Mouse (Mus musculus) olfactory bulb, adult 2 months (tissue): ENCODE data around the gene Hjurp. TPM values are rescaled to one million over a fixed set of nuclear protein-coding genes. Genes with fewer than 3 reads are reported as not detected.

Experiments
- H3K27ac ChIP-seq: fragments of 200-500 bp; 2 replicates; pipeline ENCODE4 v1.5.1; 2012; ENCODE audit warnings: low read depth, low read length; ENCODE audit not compliant: insufficient read depth
- H3K4me1 ChIP-seq: fragments of 200-500 bp; 2 replicates; pipeline ENCODE4 v1.6.1; 2012; ENCODE audit warnings: low read length; ENCODE audit not compliant: control insufficient read depth, insufficient read depth
- H3K4me3 ChIP-seq: fragments of 200-500 bp; 2 replicates; pipeline ENCODE4 v1.5.1; 2012; ENCODE audit warnings: mild to moderate bottlenecking, low read depth, low read length, moderate library complexity; ENCODE audit not compliant: insufficient read depth
- CTCF ChIP-seq: fragments of 200-500 bp; IDR thresholded peaks from 2 replicates; pipeline ENCODE4 v1.5.1; 2012; ENCODE audit warnings: low read depth, mild to moderate bottlenecking, low read length, moderate library complexity; ENCODE audit not compliant: insufficient read depth
- POLR2A ChIP-seq: fragments of 200-500 bp; IDR thresholded peaks from 2 replicates; pipeline ENCODE4 v1.6.1; 2012; ENCODE audit warnings: mild to moderate bottlenecking, low read depth, low read length, moderate library complexity; ENCODE audit not compliant: insufficient read depth
- WGBS: fragments of 180-500 bp; shearing (Covaris S2); methylation state at CpG from one replicate; pipeline ENCODE4 v1.1.7; 2018; 5-methylcytosine and 5-hydroxymethylcytosine counted together
- polyA plus RNA-seq: library from polyadenylated mRNA; stranded (reverse); fragments of >200 nt; gene quantifications from 2 replicates; pipeline ENCODE4 v1.2.4, GENCODE M21; 2012; ENCODE audit warnings: low replicate concordance; ENCODE audit not compliant: missing spikeins, insufficient read depth, insufficient read length

Gene Hjurp
- polyA plus RNA-seq, 1 experiment, result 157 TPM

GRCm38 (mm10) chr1:88218051-88218450 lies 59.4 kb downstream of the Hjurp start:
- WGBS, result 76% methylated on average over 9 of the region's 9 CpGs
- Histone ChIP-seq H3K4me1 (no peaks in the 10 kb centered on the region), H3K4me3 (no peak overlapping the region), H3K27ac (no peak overlapping the region)
- TF ChIP-seq CTCF, result no peak
- TF ChIP-seq POLR2A, result no peak

- Histone ChIP-seq H3K27ac (no peak overlapping the region), H3K4me1 (no peaks in the 10 kb centered on the region), H3K4me3 (no peak overlapping the region)
- WGBS, result 36% methylated on average over 3 of the region's 3 CpGs
- TF ChIP-seq POLR2A, result no peak
- TF ChIP-seq CTCF, result no peak
These were observed 59.9 kb downstream of the Hjurp start for GRCm38 (mm10) chr1:88217576-88217975.

GRCm38 (mm10) chr1:88217144-88217543 lies 60.3 kb downstream of the Hjurp start:
- Histone ChIP-seq H3K4me3 (no peak overlapping the region), H3K4me1 (no peaks in the 10 kb centered on the region), H3K27ac (no peak overlapping the region)
- WGBS, result 59% methylated on average over 2 of the region's 2 CpGs
- TF ChIP-seq CTCF, result no peak
- TF ChIP-seq POLR2A, result no peak

- 61% methylated on average over 2 of the region's 2 CpGs for WGBS
- no peak for TF ChIP-seq CTCF
- no peak for TF ChIP-seq POLR2A
- Histone ChIP-seq H3K4me1 (no peaks in the 10 kb centered on the region), H3K27ac (no peak overlapping the region), H3K4me3 (no peak overlapping the region)
These were observed 60.9 kb downstream of the Hjurp start for GRCm38 (mm10) chr1:88216551-88216950.

- no peak overlapping the region for H3K27ac ChIP-seq
- 72% methylated on average over 10 of the region's 10 CpGs for WGBS
- H3K4me3 ChIP-seq, result no peak overlapping the region
- H3K4me1 ChIP-seq, result no peaks in the 10 kb centered on the region
- TF ChIP-seq CTCF, result no peak
These were observed 61.7 kb downstream of the Hjurp start for GRCm38 (mm10) chr1:88215466-88216380.

GRCm38 (mm10) chr1:88214462-88214952 lies 62.9 kb downstream of the Hjurp start:
- Histone ChIP-seq H3K27ac (no peak overlapping the region), H3K4me1 (no peaks in the 10 kb centered on the region), H3K4me3 (no peak overlapping the region)
- 76% methylated on average over 2 of the region's 2 CpGs for WGBS
- TF ChIP-seq POLR2A (no peak), CTCF (no peak)

GRCm38 (mm10) chr1:88213766-88214461 lies 63.5 kb downstream of the Hjurp start:
- Histone ChIP-seq H3K27ac (no peak overlapping the region), H3K4me3 (no peak overlapping the region), H3K4me1 (no peaks in the 10 kb centered on the region)
- 76% methylated on average over 2 of the region's 2 CpGs for whole genome bisulfite sequencing
- TF ChIP-seq POLR2A (no peak), CTCF (no peak)

- WGBS, result 77% methylated on average over 1 of the region's 1 CpGs
- TF ChIP-seq POLR2A (no peak), CTCF (no peak)
- Histone ChIP-seq H3K4me3 (no peak overlapping the region), H3K4me1 (no peaks in the 10 kb centered on the region), H3K27ac (no peak overlapping the region)
These were observed 64.4 kb downstream of the Hjurp start for GRCm38 (mm10) chr1:88213061-88213460.

Other genes starting within 250 kb of the Hjurp start
- not detected in 2 replicates for gene Ugt1a10, start 222.2 kb downstream of the Hjurp start, polyA plus RNA-seq
- not detected in 2 replicates for gene Ugt1a9, start 206.8 kb downstream of the Hjurp start, polyA plus RNA-seq
- not detected in 2 replicates for gene Ugt1a8, start 189.8 kb downstream of the Hjurp start, polyA plus RNA-seq
- not detected in 2 replicates for gene Ugt1a7c, start 182.6 kb downstream of the Hjurp start, polyA plus RNA-seq
- gene Ugt1a6b, start 174.4 kb downstream of the Hjurp start, polyA plus RNA-seq, result not detected in 2 replicates
- not detected in 2 replicates for gene Ugt1a6a, start 142.8 kb downstream of the Hjurp start, polyA plus RNA-seq
- not detected in 2 replicates for gene Ugt1a5, start 111.6 kb downstream of the Hjurp start, polyA plus RNA-seq
- not detected in 2 replicates for gene Ugt1a2, start 77.0 kb downstream of the Hjurp start, polyA plus RNA-seq
- not detected in 2 replicates for gene Dnajb3, start 71.9 kb downstream of the Hjurp start, polyA plus RNA-seq
- gene Ugt1a1, start 65.7 kb downstream of the Hjurp start, polyA plus RNA-seq, result not detected in 2 replicates
- not detected in 2 replicates for gene Mroh2a, start 50.6 kb downstream of the Hjurp start, polyA plus RNA-seq
- not detected in 2 replicates for gene Trpm8, start within 50 bp of the Hjurp start, polyA plus RNA-seq
- not detected in 2 replicates for gene Spp2, start 129.3 kb upstream of the Hjurp start, polyA plus RNA-seq
- gene Glrp1, start 232.4 kb upstream of the Hjurp start, polyA plus RNA-seq, result not detected in 2 replicates